Mouse (Mus musculus) limb, embryonic 11.5 days (tissue): ENCODE measurements around the gene Snip1. TPM values are rescaled to one million over a fixed set of nuclear protein-coding genes. Genes with fewer than 3 reads are reported as not detected.

Experiments used
- ATAC-seq: fragments of 200-750 bp; cut with Nextera tagmentation; 2 replicates; pipeline ENCODE4 v1.8.0; 2017; ENCODE audit warnings: low read depth; ENCODE audit not compliant: insufficient number of reproducible peaks, low FRiP score, low TSS enrichment
- DNase-seq: peaks from one replicate; pipeline ENCODE4 v3.0.0-alpha.2; 2015; ENCODE audit warnings: low spot score
- H3K27ac ChIP-seq: fragments of 300-500 bp; sonication (generic); replicated peaks from 2 replicates; pipeline ENCODE4 v1.5.1; 2014; ENCODE audit warnings: low read depth, mild to moderate bottlenecking, low read length
- H3K27me3 ChIP-seq: fragments of 300-500 bp; sonication (generic); 2 replicates; pipeline ENCODE4 v1.6.1; 2014; ENCODE audit warnings: mild to moderate bottlenecking, low read length, mixed read lengths; ENCODE audit not compliant: control insufficient read depth, insufficient read depth
- H3K36me3 ChIP-seq: fragments of 300-500 bp; sonication (generic); 2 replicates; pipeline ENCODE4 v1.6.1; 2014; ENCODE audit warnings: mild to moderate bottlenecking, low read length, moderate library complexity, mixed read lengths; ENCODE audit not compliant: control insufficient read depth, insufficient read depth
- H3K4me1 ChIP-seq: fragments of 300-500 bp; sonication (generic); 2 replicates; pipeline ENCODE4 v1.6.1; 2014; ENCODE audit warnings: low read length, mixed read lengths; ENCODE audit not compliant: control insufficient read depth, insufficient read depth
- H3K4me2 ChIP-seq: fragments of 300-500 bp; sonication (generic); 2 replicates; pipeline ENCODE4 v1.6.1; 2014; ENCODE audit warnings: low read depth, mild to moderate bottlenecking, moderate library complexity; ENCODE audit not compliant: severe bottlenecking
- H3K4me3 ChIP-seq: fragments of 300-500 bp; sonication (generic); 2 replicates; pipeline ENCODE4 v1.5.1; 2014; ENCODE audit warnings: low read depth, low read length
- H3K9ac ChIP-seq: fragments of 300-500 bp; sonication (generic); 2 replicates; pipeline ENCODE4 v1.6.1; 2014; ENCODE audit warnings: mild to moderate bottlenecking, low read length
- H3K9me3 ChIP-seq: fragments of 300-500 bp; sonication (generic); 2 replicates; pipeline ENCODE4 v1.6.1; 2016; ENCODE audit warnings: low read length; ENCODE audit not compliant: control insufficient read depth
- WGBS: fragments of 180-500 bp; shearing (Covaris S2); extraction: QIAGEN DNeasy Blood & Tissue Kit; methylation state at CpG from one replicate; pipeline ENCODE4 v1.1.7; 2014; 5-methylcytosine and 5-hydroxymethylcytosine counted together
- polyA plus RNA-seq: library from polyadenylated mRNA; unstranded; fragments of >200 nt; fragmentation: Nextera tagmentation; extraction: Ambion mirVana; gene quantifications from 2 replicates; pipeline ENCODE4 v1.2.1, GENCODE M21; 2014

The Snip1 gene
- polyA plus RNA-seq, 1 experiment from 2014 or later, result 40.4 TPM

DNA sequence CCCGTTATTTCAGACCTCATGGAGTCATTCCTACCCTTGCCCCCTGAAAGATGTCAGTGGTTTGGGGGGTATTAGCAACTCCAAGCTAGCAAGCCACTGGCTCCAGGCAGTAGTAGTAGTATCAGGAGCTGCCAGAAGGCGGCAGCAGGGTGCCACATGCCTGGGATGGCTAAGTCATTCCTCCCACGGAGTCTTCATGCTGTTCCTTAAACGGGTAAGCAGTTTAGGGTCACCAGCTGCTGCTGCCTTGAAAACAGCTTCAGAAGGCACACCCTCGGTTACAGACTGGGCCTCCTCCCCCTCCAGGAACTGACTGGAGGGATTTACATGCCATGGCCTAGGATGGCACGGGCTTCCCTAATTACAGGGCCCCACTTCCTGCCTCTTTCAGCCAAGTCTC is 48.2 kb downstream of the Snip1 start:
- Histone ChIP-seq H3K4me2 (no peak overlapping the region), H3K9ac (no peak overlapping the region), H3K4me3 (no peak overlapping the region), H3K27ac (peak overlapping the region; percentile 55; the same call in 1 of the 2 replicates), H3K9me3 (no peaks in the 10 kb centered on the region), H3K27me3 (no peaks in the 10 kb centered on the region), H3K36me3 (no peaks in the 10 kb centered on the region; the same call in 1 of the 2 replicates), H3K4me1 (peaks cover 13% of the 10 kb centered on the region; the same call in 1 of the 2 replicates)
- peak; percentile 89 for DNase-seq
- ATAC-seq, result peak; percentile 44; the same call in 1 of the 2 replicates
- WGBS, result 8% methylated on average over 6 of the region's 6 CpGs

DNA sequence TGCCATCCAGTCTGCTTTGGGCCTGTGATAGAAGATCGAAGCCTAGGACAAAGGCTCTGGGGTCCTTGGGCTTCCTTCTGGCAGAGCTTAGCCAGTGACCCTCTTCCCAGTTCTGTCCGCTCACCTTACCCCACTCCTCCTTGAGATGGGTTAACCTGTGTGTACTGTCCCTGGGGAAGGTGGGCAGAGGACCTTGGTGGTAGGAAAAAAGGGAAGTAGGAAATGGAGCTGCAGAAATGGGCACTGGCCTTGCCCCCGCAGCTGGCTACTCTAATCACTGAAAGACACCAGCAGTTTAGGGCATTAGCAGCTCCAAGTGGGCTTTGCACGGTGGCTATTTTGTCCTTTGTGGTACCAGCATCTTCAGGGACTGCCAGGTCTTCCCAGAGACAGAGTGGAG is 48.6 kb downstream of the Snip1 start:
- peaks cover 13% of the 10 kb centered on the region; the same call in 1 of the 2 replicates for H3K4me1 ChIP-seq
- peak overlapping the region; percentile 55 for H3K27ac ChIP-seq
- no peaks in the 10 kb centered on the region for H3K27me3 ChIP-seq
- DNase-seq (no peak), ATAC-seq (peak; percentile 3; the same call in 1 of the 2 replicates)
- H3K9me3 ChIP-seq, result no peaks in the 10 kb centered on the region
- no peaks in the 10 kb centered on the region; the same call in 1 of the 2 replicates for H3K36me3 ChIP-seq
- no peak overlapping the region for H3K9ac ChIP-seq
- 78% methylated on average over 4 of the region's 4 CpGs for WGBS
- no peak overlapping the region for H3K4me2 ChIP-seq
- H3K4me3 ChIP-seq, result no peak overlapping the region

DNA sequence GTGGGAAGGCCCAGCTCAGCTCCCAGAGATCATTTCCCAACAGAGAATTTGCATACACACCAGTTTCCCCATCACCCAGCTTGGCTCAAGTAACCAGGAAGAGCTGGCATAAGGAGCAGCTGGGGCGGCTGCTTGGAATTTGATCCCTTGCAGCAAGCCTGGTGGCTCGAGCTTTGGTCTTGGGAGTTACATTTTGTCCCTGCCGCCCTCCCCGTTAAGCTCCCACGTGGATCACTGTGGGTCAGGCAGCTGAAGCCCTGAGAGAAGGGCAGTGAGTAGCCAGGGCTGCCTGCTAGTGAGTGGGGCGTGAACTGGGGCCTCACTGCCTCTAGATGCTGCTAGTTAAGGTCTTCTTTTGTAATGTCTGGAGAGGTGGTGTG is 49.2 kb downstream of the Snip1 start:
- 26% methylated on average over 6 of the region's 6 CpGs for WGBS
- Histone ChIP-seq H3K9ac (no peak overlapping the region), H3K27me3 (no peaks in the 10 kb centered on the region), H3K4me1 (peaks cover 13% of the 10 kb centered on the region; the same call in 1 of the 2 replicates), H3K27ac (peak overlapping the region; percentile 0; the same call in 1 of the 2 replicates), H3K4me3 (no peak overlapping the region), H3K36me3 (no peaks in the 10 kb centered on the region), H3K9me3 (no peaks in the 10 kb centered on the region), H3K4me2 (no peak overlapping the region)
- peak; percentile 51 for DNase-seq
- ATAC-seq, result no peak

DNA sequence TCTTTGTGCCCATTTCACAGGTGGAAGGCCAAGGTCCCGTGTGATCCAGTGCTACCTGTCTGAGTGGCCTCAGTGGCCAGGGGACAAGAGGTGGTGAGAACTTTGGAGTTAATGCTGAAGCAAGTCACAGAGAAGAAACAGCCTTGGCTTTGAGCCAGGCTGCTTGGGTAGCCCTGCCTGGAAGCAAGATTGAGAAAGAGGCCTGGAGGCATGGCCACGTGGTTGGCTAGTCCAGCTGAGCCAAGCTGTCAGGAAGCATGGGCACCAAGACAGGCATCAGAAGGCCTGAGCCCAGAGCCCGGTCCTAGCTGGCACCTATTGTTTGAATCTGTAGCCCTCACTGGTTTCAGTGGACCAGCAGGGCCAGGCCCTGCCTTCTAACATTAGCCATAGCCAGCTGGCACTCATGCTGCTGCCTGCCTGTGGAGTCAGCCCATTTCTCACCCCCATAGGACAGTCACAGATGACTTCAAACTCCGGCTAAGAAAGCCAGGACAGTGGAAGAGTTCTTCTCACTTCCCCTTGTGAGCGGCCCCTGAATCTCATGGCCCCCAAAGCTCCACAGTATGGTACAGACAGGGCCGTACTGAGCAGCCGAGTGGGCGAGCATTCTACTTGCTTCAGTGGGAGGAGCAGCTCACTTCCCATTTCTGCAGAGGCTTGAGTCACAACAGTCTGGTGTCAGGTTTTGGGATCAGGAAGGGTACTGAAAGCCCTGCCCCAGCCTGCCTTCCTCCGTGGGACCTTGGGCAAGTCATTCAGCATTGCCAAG is 49.8 kb downstream of the Snip1 start:
- DNase-seq (no peak), ATAC-seq (no peak)
- 0 out of 2 replicates have a peak overlapping the region, but pooled peaks have one; percentile 0 for H3K27ac ChIP-seq
- H3K9ac ChIP-seq, result no peak overlapping the region
- no peaks in the 10 kb centered on the region for H3K9me3 ChIP-seq
- H3K36me3 ChIP-seq, result no peaks in the 10 kb centered on the region
- WGBS, result 77% methylated on average over 9 of the region's 9 CpGs
- H3K4me1 ChIP-seq, result peaks cover 13% of the 10 kb centered on the region; the same call in 1 of the 2 replicates
- no peak overlapping the region for H3K4me2 ChIP-seq
- H3K4me3 ChIP-seq, result no peak overlapping the region
- no peaks in the 10 kb centered on the region for H3K27me3 ChIP-seq

GRCm38 (mm10) chr4:125116929-125117328 is 50.5 kb downstream of the Snip1 start:
- no peak for DNase-seq
- ATAC-seq, result no peak
- Histone ChIP-seq H3K27me3 (no peaks in the 10 kb centered on the region), H3K27ac (no peak overlapping the region), H3K36me3 (no peaks in the 10 kb centered on the region), H3K9me3 (no peaks in the 10 kb centered on the region), H3K4me1 (peaks cover 13% of the 10 kb centered on the region; the same call in 1 of the 2 replicates), H3K9ac (no peak overlapping the region), H3K4me3 (no peak overlapping the region), H3K4me2 (no peak overlapping the region)
- WGBS, result 85% methylated on average over 13 of the region's 13 CpGs

GRCm38 (mm10) chr4:125117902-125118320 is 51.4 kb downstream of the Snip1 start:
- Histone ChIP-seq H3K4me3 (no peak overlapping the region), H3K36me3 (no peaks in the 10 kb centered on the region), H3K4me1 (peaks cover 21% of the 10 kb centered on the region), H3K9me3 (no peaks in the 10 kb centered on the region), H3K27ac (no peak overlapping the region), H3K9ac (no peak overlapping the region), H3K27me3 (no peaks in the 10 kb centered on the region), H3K4me2 (no peak overlapping the region)
- DNase-seq (no peak), ATAC-seq (no peak)
- 79% methylated on average over 7 of the region's 7 CpGs for WGBS

DNA sequence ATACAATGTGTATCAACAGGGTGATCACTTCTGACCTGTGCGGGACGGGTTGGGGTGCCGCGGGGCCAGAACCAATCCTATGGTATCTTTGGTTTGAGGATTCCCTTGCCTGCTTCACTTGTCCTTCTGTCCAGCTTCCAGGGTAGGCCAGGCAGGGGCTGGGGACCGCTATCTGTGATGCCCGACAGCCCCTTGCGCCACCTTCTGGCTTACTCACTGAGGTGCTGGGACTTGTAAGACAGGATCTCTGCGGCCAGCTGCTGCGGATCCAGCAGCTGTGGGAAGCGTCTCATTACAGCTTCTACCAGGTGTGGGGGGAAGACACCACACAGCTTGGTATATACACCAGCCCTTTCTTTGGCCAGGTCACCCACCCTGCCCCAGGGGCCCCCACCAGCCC is 52.6 kb downstream of the Snip1 start:
- Histone ChIP-seq H3K9ac (no peak overlapping the region), H3K4me2 (no peak overlapping the region), H3K4me3 (no peak overlapping the region), H3K27me3 (no peaks in the 10 kb centered on the region), H3K9me3 (no peaks in the 10 kb centered on the region), H3K36me3 (no peaks in the 10 kb centered on the region), H3K27ac (no peak overlapping the region), H3K4me1 (peaks cover 26% of the 10 kb centered on the region)
- peak; percentile 62 for DNase-seq
- no peak for ATAC-seq
- 25% methylated on average over 10 of the region's 10 CpGs for WGBS

GRCm38 (mm10) chr4:125119721-125120120 is 53.2 kb downstream of the Snip1 start:
- no peak overlapping the region for H3K4me2 ChIP-seq
- no peak overlapping the region for H3K9ac ChIP-seq
- H3K4me3 ChIP-seq, result no peak overlapping the region
- peaks cover 25% of the 10 kb centered on the region for H3K4me1 ChIP-seq
- no peaks in the 10 kb centered on the region for H3K36me3 ChIP-seq
- WGBS, result 93% methylated on average over 11 of the region's 11 CpGs
- no peak for ATAC-seq
- no peak overlapping the region for H3K27ac ChIP-seq
- H3K9me3 ChIP-seq, result no peaks in the 10 kb centered on the region
- DNase-seq, result no peak
- no peaks in the 10 kb centered on the region for H3K27me3 ChIP-seq
